Mouse (Mus musculus): Measurements from ENCODE around the gene Spg7.

GRCm38 (mm10) chr8:123064809-123065213, 2.1 kb downstream of the Spg7 start:
- TF ChIP-seq CTCF (IDR thresholded peaks at IDR 0.05; ENCODE audit: low read depth, low read length) (no peak), POLR2A (IDR thresholded peaks at IDR 0.05; ENCODE audit: borderline replicate concordance, low read depth, low read length) (no peak)

Measured in bone marrow macrophage, adult 2 months (primary cell).